Mouse (Mus musculus): Measurements from ENCODE around the gene Naaladl1. TPM values are rescaled to one million over a fixed set of nuclear protein-coding genes. Genes with fewer than 3 reads are reported as not detected.

The Naaladl1 gene
- polyA plus RNA-seq, 1 experiment from 2014 or later: 0.64 TPM

DNA sequence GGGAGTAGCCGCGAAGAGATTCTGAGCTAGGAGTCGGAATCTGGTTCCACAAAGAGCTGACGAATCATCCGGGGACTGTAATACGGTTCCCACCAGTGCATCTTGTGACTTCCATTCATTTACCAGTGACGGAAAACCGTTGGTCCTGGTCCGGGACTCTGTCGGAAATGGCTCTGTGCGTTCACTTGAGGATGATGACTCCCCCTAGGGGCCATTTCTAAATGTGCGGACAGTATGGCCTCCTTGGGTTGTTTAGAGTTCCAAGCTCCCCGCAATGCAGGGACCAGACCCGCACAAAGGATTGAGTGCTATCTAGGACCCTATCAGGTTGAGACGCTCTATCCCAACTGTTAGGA is 35.8 kb downstream of the Naaladl1 start, which contains the start of gene Arl2:
TSS of gene Arl2 (minus strand) at position 155 of the 356 bp plus-strand sequence.
- DNase-seq (ENCODE audit: low spot score): peak; percentile 89
- Histone ChIP-seq H3K4me3 (peak within 1 kb of the TSS; percentile 74), H3K4me1 (replicated peaks) (peaks cover 22% of the 10 kb centered on the region), H3K27me3 (ENCODE audit: insufficient read depth, poor library complexity, severe bottlenecking) (no peaks in the 10 kb centered on the region), H3K27ac (peak within 1 kb of the TSS; percentile 97), H3K36me3 (peaks cover 23% of the 10 kb centered on the region), H3K9me3 (no peaks in the 10 kb centered on the region)
- WGBS: under 1% methylated on average over 15 of the region's 15 CpGs

DNA sequence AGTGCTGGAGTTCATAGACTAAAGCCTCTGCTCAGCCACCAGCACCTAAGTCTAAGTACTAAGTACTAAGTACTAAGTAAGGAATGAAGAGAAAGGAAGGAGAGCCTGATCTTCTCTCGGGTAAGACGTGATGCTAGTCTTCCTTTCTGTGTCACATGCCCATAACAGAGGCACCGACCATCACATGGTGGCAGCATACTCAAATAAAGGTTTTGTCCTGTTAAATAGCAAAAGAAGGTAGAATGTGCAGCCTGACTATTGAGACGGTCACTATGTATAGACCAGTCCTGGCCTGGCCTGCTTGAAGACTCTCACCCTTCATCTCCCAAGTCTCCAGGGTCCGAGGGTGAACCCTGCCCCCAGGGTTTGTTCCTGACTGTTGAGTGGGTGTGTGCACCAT is 39.3 kb downstream of the Naaladl1 start:
- no peak overlapping the region for H3K4me3 ChIP-seq
- H3K27me3 ChIP-seq (ENCODE audit: insufficient read depth, poor library complexity, severe bottlenecking): no peaks in the 10 kb centered on the region
- H3K4me1 ChIP-seq (replicated peaks): peaks cover 13% of the 10 kb centered on the region
- DNase-seq (ENCODE audit: low spot score): no peak
- H3K27ac ChIP-seq: no peak overlapping the region
- WGBS: 78% methylated on average over 5 of the region's 5 CpGs
- no peaks in the 10 kb centered on the region for H3K36me3 ChIP-seq
- no peaks in the 10 kb centered on the region for H3K9me3 ChIP-seq

DNA sequence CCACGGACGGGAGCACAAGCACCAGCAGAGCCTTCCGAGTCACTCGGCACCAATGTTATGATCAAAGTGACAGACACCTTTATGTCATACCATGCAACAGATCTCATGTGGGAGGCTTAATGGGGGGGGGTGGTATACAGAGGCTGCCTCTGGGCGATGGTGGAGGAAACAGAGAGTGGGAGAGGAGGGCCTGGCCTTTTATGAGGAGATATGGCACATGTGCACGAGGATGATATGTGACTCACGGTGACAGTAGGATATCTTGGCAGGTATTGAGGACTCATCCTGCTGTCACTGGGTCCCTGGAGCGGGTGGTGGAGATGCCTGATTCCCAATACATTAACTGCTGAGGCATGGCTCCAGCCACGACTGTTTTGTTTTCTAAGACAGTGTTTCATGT is 49.6 kb downstream of the Naaladl1 start:
- no peak overlapping the region for H3K27ac ChIP-seq
- no peaks in the 10 kb centered on the region for H3K9me3 ChIP-seq
- DNase-seq (ENCODE audit: low spot score): no peak
- 87% methylated on average over 9 of the region's 9 CpGs for WGBS
- no peaks in the 10 kb centered on the region for H3K36me3 ChIP-seq
- H3K4me1 ChIP-seq (replicated peaks): peaks cover 4% of the 10 kb centered on the region; the same call in 1 of the 2 replicates
- H3K4me3 ChIP-seq: no peak overlapping the region
- no peaks in the 10 kb centered on the region for H3K27me3 ChIP-seq (ENCODE audit: insufficient read depth, poor library complexity, severe bottlenecking)

DNA sequence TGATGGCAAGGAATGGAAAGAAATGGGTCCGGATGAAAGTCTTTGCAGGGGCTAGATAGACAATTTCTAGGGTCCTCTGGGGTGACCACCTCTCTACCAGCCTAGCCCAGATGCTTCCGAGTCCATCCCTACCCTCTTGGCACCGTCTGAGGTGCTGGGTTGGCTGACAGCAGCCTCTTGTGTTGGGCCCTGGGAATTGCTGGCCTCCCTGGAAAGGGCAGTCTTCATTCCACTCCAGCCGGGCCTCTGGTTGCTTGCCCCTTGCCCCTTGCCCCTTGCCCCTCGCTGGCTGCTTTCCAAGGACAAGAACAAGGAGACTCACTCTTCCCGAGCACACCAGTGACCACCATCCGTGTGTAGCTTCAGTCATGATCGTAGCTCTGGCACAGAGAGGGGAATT is 50.8 kb downstream of the Naaladl1 start:
- DNase-seq (ENCODE audit: low spot score): peak; percentile 13
- Histone ChIP-seq H3K36me3 (no peaks in the 10 kb centered on the region), H3K27ac (no peak overlapping the region), H3K4me3 (no peak overlapping the region), H3K9me3 (no peaks in the 10 kb centered on the region), H3K4me1 (replicated peaks) (peaks cover 4% of the 10 kb centered on the region; the same call in 1 of the 2 replicates), H3K27me3 (ENCODE audit: insufficient read depth, poor library complexity, severe bottlenecking) (no peaks in the 10 kb centered on the region)
- WGBS: 66% methylated on average over 8 of the region's 8 CpGs

DNA sequence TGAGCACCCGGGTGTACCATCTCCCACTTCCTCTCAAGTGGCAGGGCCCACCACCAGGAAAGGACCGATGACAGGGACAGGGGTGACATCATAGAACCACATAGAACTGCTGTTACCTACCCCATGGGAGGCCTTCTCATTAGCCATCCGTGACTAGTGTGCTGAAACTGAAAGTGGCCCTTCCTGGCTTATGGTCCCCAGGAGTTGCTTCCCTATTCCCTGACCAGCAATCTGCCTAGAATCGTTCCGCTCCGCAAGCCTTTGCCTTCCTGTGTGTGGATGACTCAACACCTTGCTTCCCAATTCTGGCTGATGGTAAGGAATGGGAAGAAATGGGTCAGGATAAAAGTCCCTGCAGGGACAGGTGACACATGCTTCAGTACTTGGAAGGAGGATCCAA is 51.6 kb downstream of the Naaladl1 start:
- H3K27me3 ChIP-seq (ENCODE audit: insufficient read depth, poor library complexity, severe bottlenecking): no peaks in the 10 kb centered on the region
- 80% methylated on average over 6 of the region's 6 CpGs for WGBS
- peaks cover 4% of the 10 kb centered on the region; the same call in 1 of the 2 replicates for H3K4me1 ChIP-seq (replicated peaks)
- no peaks in the 10 kb centered on the region for H3K36me3 ChIP-seq
- no peak for DNase-seq (ENCODE audit: low spot score)
- no peak overlapping the region for H3K27ac ChIP-seq
- H3K4me3 ChIP-seq: no peak overlapping the region
- no peaks in the 10 kb centered on the region for H3K9me3 ChIP-seq

DNA sequence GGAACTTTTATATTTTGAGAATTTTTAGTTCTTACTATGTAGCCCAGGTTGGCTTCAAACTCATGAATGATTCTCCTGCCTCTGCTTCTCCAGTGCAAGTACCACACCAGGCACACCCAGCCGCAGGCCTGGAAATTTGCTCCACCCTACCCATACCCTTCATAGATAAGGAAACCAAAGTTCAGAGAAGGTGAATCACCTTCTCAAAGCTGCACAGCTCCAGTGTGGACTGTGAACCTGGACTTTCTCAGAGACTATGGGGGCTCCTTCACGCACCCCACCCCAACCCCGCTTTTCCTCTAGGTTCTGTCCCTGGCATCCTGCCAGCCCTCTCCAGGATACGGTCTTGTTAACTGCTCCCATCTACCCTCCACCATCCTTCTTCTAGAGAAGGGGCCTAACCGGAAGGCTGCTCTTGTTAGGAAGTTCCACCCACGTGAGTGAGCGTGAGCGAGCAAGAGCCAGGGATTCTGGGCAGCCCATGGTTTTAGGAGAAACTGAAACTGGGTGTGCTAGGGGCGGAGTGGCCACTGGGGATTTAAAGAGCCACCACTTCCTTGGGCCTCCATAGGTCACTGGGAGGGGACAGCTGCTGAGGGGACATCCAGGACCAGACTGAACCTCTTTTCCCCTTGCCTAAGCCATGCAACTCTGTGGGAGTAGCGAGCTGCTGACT is 58.4 kb downstream of the Naaladl1 start:
- DNase-seq (ENCODE audit: low spot score): no peak
- no peaks in the 10 kb centered on the region for H3K36me3 ChIP-seq
- no peaks in the 10 kb centered on the region for H3K4me1 ChIP-seq (replicated peaks)
- no peaks in the 10 kb centered on the region for H3K9me3 ChIP-seq
- no peaks in the 10 kb centered on the region for H3K27me3 ChIP-seq (ENCODE audit: insufficient read depth, poor library complexity, severe bottlenecking)
- WGBS: 82% methylated on average over 10 of the region's 10 CpGs
- no peak overlapping the region for H3K27ac ChIP-seq
- H3K4me3 ChIP-seq: no peak overlapping the region

Other genes with a start within 250 kb of the Naaladl1 start
- gene Frmd8, start 230.5 kb upstream of the Naaladl1 start, polyA plus RNA-seq (2016; fragmentation: Nextera tagmentation; extraction: Ambion mirVana): 37.2 and 37.8 TPM in 2 replicates
- 2.8 TPM in 2 replicates for gene Slc25a45, start 228.0 kb upstream of the Naaladl1 start, polyA plus RNA-seq (2016; fragmentation: Nextera tagmentation; extraction: Ambion mirVana)
- gene Tigd3, start 211.6 kb upstream of the Naaladl1 start, polyA plus RNA-seq (2016; fragmentation: Nextera tagmentation; extraction: Ambion mirVana): 9.9 and 11.3 TPM in 2 replicates
- 225 TPM in 2 replicates for gene Dpf2, start 192.8 kb upstream of the Naaladl1 start, polyA plus RNA-seq (2016; fragmentation: Nextera tagmentation; extraction: Ambion mirVana)
- 2.0 and 2.9 TPM in 2 replicates for gene Cdc42ep2, start 181.0 kb upstream of the Naaladl1 start, polyA plus RNA-seq (2016; fragmentation: Nextera tagmentation; extraction: Ambion mirVana)
- 83.7 and 110 TPM in 2 replicates for gene Pola2, start 141.6 kb upstream of the Naaladl1 start, polyA plus RNA-seq (2016; fragmentation: Nextera tagmentation; extraction: Ambion mirVana)
- gene Slc22a20, start 119.6 kb upstream of the Naaladl1 start, polyA plus RNA-seq (2016; fragmentation: Nextera tagmentation; extraction: Ambion mirVana): not detected in 2 replicates
- 5.9 and 6.5 TPM in 2 replicates for gene Capn1, start 89.9 kb upstream of the Naaladl1 start, polyA plus RNA-seq (2016; fragmentation: Nextera tagmentation; extraction: Ambion mirVana)
- 37.0 and 39.2 TPM in 2 replicates for gene Syvn1, start 59.2 kb upstream of the Naaladl1 start, polyA plus RNA-seq (2016; fragmentation: Nextera tagmentation; extraction: Ambion mirVana)
- 77.8 and 81.7 TPM in 2 replicates for gene Mrpl49, start 48.0 kb upstream of the Naaladl1 start, polyA plus RNA-seq (2016; fragmentation: Nextera tagmentation; extraction: Ambion mirVana)
- gene Fau, start 47.9 kb upstream of the Naaladl1 start, polyA plus RNA-seq (2016; fragmentation: Nextera tagmentation; extraction: Ambion mirVana): 764 and 815 TPM in 2 replicates
- gene Znhit2, start 44.6 kb upstream of the Naaladl1 start, polyA plus RNA-seq (2016; fragmentation: Nextera tagmentation; extraction: Ambion mirVana): 38.3 and 41.9 TPM in 2 replicates
- 37.2 and 41.3 TPM in 2 replicates for gene Tm7sf2, start 37.4 kb upstream of the Naaladl1 start, polyA plus RNA-seq (2016; fragmentation: Nextera tagmentation; extraction: Ambion mirVana)
- gene Vps51, start 28.6 kb upstream of the Naaladl1 start, polyA plus RNA-seq (2016; fragmentation: Nextera tagmentation; extraction: Ambion mirVana): 70.2 and 74.9 TPM in 2 replicates
- gene Tmem262, start 25.7 kb upstream of the Naaladl1 start, polyA plus RNA-seq (2016; fragmentation: Nextera tagmentation; extraction: Ambion mirVana): not detected in 2 replicates
- 2.4 and 2.6 TPM in 2 replicates for gene Gm28374, start 23.5 kb upstream of the Naaladl1 start, polyA plus RNA-seq (2016; fragmentation: Nextera tagmentation; extraction: Ambion mirVana)
- 79.2 and 87.1 TPM in 2 replicates for gene Zfpl1, start 20.8 kb upstream of the Naaladl1 start, polyA plus RNA-seq (2016; fragmentation: Nextera tagmentation; extraction: Ambion mirVana)
- 57.7 and 65.4 TPM in 2 replicates for gene Cdca5, start 20.8 kb upstream of the Naaladl1 start, polyA plus RNA-seq (2016; fragmentation: Nextera tagmentation; extraction: Ambion mirVana)
- 0.38 and 0.83 TPM in 2 replicates for gene AC131692.1, start 11.4 kb upstream of the Naaladl1 start, polyA plus RNA-seq (2016; fragmentation: Nextera tagmentation; extraction: Ambion mirVana)
- 70.0 and 70.1 TPM in 2 replicates for gene Sac3d1, start 12.9 kb downstream of the Naaladl1 start, polyA plus RNA-seq (2016; fragmentation: Nextera tagmentation; extraction: Ambion mirVana)
- gene Snx15, start 22.5 kb downstream of the Naaladl1 start, polyA plus RNA-seq (2016; fragmentation: Nextera tagmentation; extraction: Ambion mirVana): 27.0 and 35.1 TPM in 2 replicates
- 0.09 TPM in 1 of 2 replicates, not detected in the other for gene Batf2, start 35.2 kb downstream of the Naaladl1 start, polyA plus RNA-seq (2016; fragmentation: Nextera tagmentation; extraction: Ambion mirVana)
- 125 and 130 TPM in 2 replicates for gene Arl2, start 35.8 kb downstream of the Naaladl1 start, polyA plus RNA-seq (2016; fragmentation: Nextera tagmentation; extraction: Ambion mirVana)
- 0.12 TPM in 1 of 2 replicates, not detected in the other for gene Majin, start 78.6 kb downstream of the Naaladl1 start, polyA plus RNA-seq (2016; fragmentation: Nextera tagmentation; extraction: Ambion mirVana)
- gene Gpha2, start 120.6 kb downstream of the Naaladl1 start, polyA plus RNA-seq (2016; fragmentation: Nextera tagmentation; extraction: Ambion mirVana): 0.57 TPM in 1 of 2 replicates, not detected in the other
- gene Ppp2r5b, start 130.1 kb downstream of the Naaladl1 start, polyA plus RNA-seq (2016; fragmentation: Nextera tagmentation; extraction: Ambion mirVana): 37.8 and 53.8 TPM in 2 replicates
- gene Atg2a, start 135.9 kb downstream of the Naaladl1 start, polyA plus RNA-seq (2016; fragmentation: Nextera tagmentation; extraction: Ambion mirVana): 10.3 and 14.9 TPM in 2 replicates
- 87.8 and 103 TPM in 2 replicates for gene Ehd1, start 170.9 kb downstream of the Naaladl1 start, polyA plus RNA-seq (2016; fragmentation: Nextera tagmentation; extraction: Ambion mirVana)
- gene Cdc42bpg, start 200.7 kb downstream of the Naaladl1 start, polyA plus RNA-seq (2016; fragmentation: Nextera tagmentation; extraction: Ambion mirVana): 0.29 and 0.37 TPM in 2 replicates
- 125 and 129 TPM in 2 replicates for gene Men1, start 229.2 kb downstream of the Naaladl1 start, polyA plus RNA-seq (2016; fragmentation: Nextera tagmentation; extraction: Ambion mirVana)
- gene Map4k2, start 235.4 kb downstream of the Naaladl1 start, polyA plus RNA-seq (2016; fragmentation: Nextera tagmentation; extraction: Ambion mirVana): 13.1 and 14.7 TPM in 2 replicates